Mouse (Mus musculus): ENCODE measurements around the gene Pak4. TPM values are rescaled to one million over a fixed set of nuclear protein-coding genes. Genes with fewer than 3 reads are reported as not detected.
"Not testable (repeated sequence)": the region's sequence is repeated elsewhere in the genome, so short reads cannot be mapped to it uniquely, and the experiment has no call there.

The Pak4 gene
- polyA plus RNA-seq, 1 experiment from 2014 or later: 33.9 TPM

- H3K4me3 ChIP-seq (ENCODE audit: low read depth, low read length): no peak overlapping the region
- no peak overlapping the region for H3K4me2 ChIP-seq (ENCODE audit: low read depth)
- no peak for ATAC-seq (ENCODE audit: insufficient read depth, low FRiP score, low TSS enrichment)
Measured at GRCm38 (mm10) chr7:28545891-28546210, 52.1 kb downstream of the Pak4 start.

GRCm38 (mm10) chr7:28545048-28545890 is 52.7 kb downstream of the Pak4 start:
- Histone ChIP-seq H3K27ac (ENCODE audit: low read depth, low read length) (no peak overlapping the region), H3K4me1 (ENCODE audit: control insufficient read depth, insufficient read depth, low read length) (peaks cover 3% of the 10 kb centered on the region; the same call in 1 of the 2 replicates), H3K4me3 (ENCODE audit: low read depth, low read length) (no peak overlapping the region), H3K9ac (ENCODE audit: low read length) (no peak overlapping the region), H3K36me3 (ENCODE audit: control insufficient read depth, insufficient read depth, low read length) (no peaks in the 10 kb centered on the region), H3K27me3 (ENCODE audit: control insufficient read depth, insufficient read depth, low read length) (peaks cover 27% of the 10 kb centered on the region), H3K9me3 (ENCODE audit: control insufficient read depth, low read length) (no peaks in the 10 kb centered on the region), H3K4me2 (ENCODE audit: low read depth) (no peak overlapping the region)
- DNase-seq (ENCODE audit: low spot score): peak; percentile 26
- 22% methylated on average over 14 of the region's 14 CpGs for WGBS
- 0 out of 2 replicates have a peak, but pooled peaks have one; percentile 31 for ATAC-seq (ENCODE audit: insufficient read depth, low FRiP score, low TSS enrichment)

More at GRCm38 (mm10) chr7:28545891-28546210, 52.1 kb downstream of the Pak4 start:
- Histone ChIP-seq H3K27ac (ENCODE audit: low read depth, low read length) (no peak overlapping the region), H3K27me3 (ENCODE audit: control insufficient read depth, insufficient read depth, low read length) (peaks cover 27% of the 10 kb centered on the region), H3K4me1 (ENCODE audit: control insufficient read depth, insufficient read depth, low read length) (peaks cover 3% of the 10 kb centered on the region; the same call in 1 of the 2 replicates), H3K9ac (ENCODE audit: low read length) (no peak overlapping the region), H3K9me3 (ENCODE audit: control insufficient read depth, low read length) (no peaks in the 10 kb centered on the region), H3K36me3 (ENCODE audit: control insufficient read depth, insufficient read depth, low read length) (no peaks in the 10 kb centered on the region)
- no peak for DNase-seq (ENCODE audit: low spot score)
- 42% methylated on average over 7 of the region's 7 CpGs for WGBS

- H3K4me3 ChIP-seq (ENCODE audit: low read depth, low read length): peak overlapping the region; percentile 23; the same call in 1 of the 2 replicates
- no peaks in the 10 kb centered on the region for H3K36me3 ChIP-seq (ENCODE audit: control insufficient read depth, insufficient read depth, low read length)
- 2% methylated on average over 25 of the region's 27 CpGs for WGBS
- DNase-seq (ENCODE audit: low spot score): peak; percentile 26
- peak overlapping the region; percentile 31 for H3K4me2 ChIP-seq (ENCODE audit: low read depth)
- ATAC-seq (ENCODE audit: insufficient read depth, low FRiP score, low TSS enrichment): no peak
- no peak overlapping the region for H3K27ac ChIP-seq (ENCODE audit: low read depth, low read length)
- H3K9me3 ChIP-seq (ENCODE audit: control insufficient read depth, low read length): no peaks in the 10 kb centered on the region
- no peak overlapping the region; the same call in 1 of the 2 replicates for H3K9ac ChIP-seq (ENCODE audit: low read length)
- peaks cover 3% of the 10 kb centered on the region; the same call in 1 of the 2 replicates for H3K4me1 ChIP-seq (ENCODE audit: control insufficient read depth, insufficient read depth, low read length)
- H3K27me3 ChIP-seq (ENCODE audit: control insufficient read depth, insufficient read depth, low read length): peaks cover 27% of the 10 kb centered on the region
Measured at GRCm38 (mm10) chr7:28544051-28544601, 53.9 kb downstream of the Pak4 start.

GRCm38 (mm10) chr7:28540526-28540925 is 57.5 kb downstream of the Pak4 start, which contains the start of gene Sycn:
TSS of gene Sycn (plus strand) at chr7:28540885.
- no peak within 1 kb of the TSS for H3K9ac ChIP-seq (ENCODE audit: low read length)
- 78% methylated on average over 4 of the region's 4 CpGs for WGBS
- no peak for DNase-seq (ENCODE audit: low spot score)

GRCm38 (mm10) chr7:28538886-28539285 is 59.1 kb downstream of the Pak4 start:
- H3K27me3 ChIP-seq (ENCODE audit: control insufficient read depth, insufficient read depth, low read length); H3K9me3 ChIP-seq (ENCODE audit: control insufficient read depth, low read length); H3K4me1 ChIP-seq (ENCODE audit: control insufficient read depth, insufficient read depth, low read length); ATAC-seq (ENCODE audit: insufficient read depth, low FRiP score, low TSS enrichment); DNase-seq (ENCODE audit: low spot score); H3K4me3 ChIP-seq (ENCODE audit: low read depth, low read length); H3K9ac ChIP-seq (ENCODE audit: low read length); H3K36me3 ChIP-seq (ENCODE audit: control insufficient read depth, insufficient read depth, low read length); H3K27ac ChIP-seq (ENCODE audit: low read depth, low read length); H3K4me2 ChIP-seq (ENCODE audit: low read depth): not testable (repeated sequence)
- WGBS: 87% methylated on average over 6 of the region's 6 CpGs

More at GRCm38 (mm10) chr7:28540526-28540925, 57.5 kb downstream of the Pak4 start, which contains the start of gene Sycn:
- Histone ChIP-seq H3K4me2 (ENCODE audit: low read depth) (no peak within 1 kb of the TSS), H3K36me3 (ENCODE audit: control insufficient read depth, insufficient read depth, low read length) (no peaks in the 10 kb centered on the region), H3K4me1 (ENCODE audit: control insufficient read depth, insufficient read depth, low read length) (no peaks in the 10 kb centered on the region), H3K9me3 (ENCODE audit: control insufficient read depth, low read length) (no peaks in the 10 kb centered on the region), H3K27me3 (ENCODE audit: control insufficient read depth, insufficient read depth, low read length) (peaks cover 9% of the 10 kb centered on the region; the same call in 1 of the 2 replicates), H3K27ac (ENCODE audit: low read depth, low read length) (no peak within 1 kb of the TSS), H3K4me3 (ENCODE audit: low read depth, low read length) (no peak within 1 kb of the TSS)
- no peak for ATAC-seq (ENCODE audit: insufficient read depth, low FRiP score, low TSS enrichment)

- no peaks in the 10 kb centered on the region for H3K27me3 ChIP-seq (ENCODE audit: control insufficient read depth, insufficient read depth, low read length)
Measured at GRCm38 (mm10) chr7:28532005-28532404, 66.0 kb downstream of the Pak4 start.

GRCm38 (mm10) chr7:28527922-28528719 is 69.9 kb downstream of the Pak4 start:
- H3K9ac ChIP-seq (ENCODE audit: low read length): no peak overlapping the region
- no peak overlapping the region for H3K4me2 ChIP-seq (ENCODE audit: low read depth)
- no peaks in the 10 kb centered on the region for H3K9me3 ChIP-seq (ENCODE audit: control insufficient read depth, low read length)
- DNase-seq (ENCODE audit: low spot score) (peak; percentile 83), ATAC-seq (ENCODE audit: insufficient read depth, low FRiP score, low TSS enrichment) (no peak)
- H3K4me3 ChIP-seq (ENCODE audit: low read depth, low read length): no peak overlapping the region
- no peaks in the 10 kb centered on the region for H3K4me1 ChIP-seq (ENCODE audit: control insufficient read depth, insufficient read depth, low read length)
- H3K27ac ChIP-seq (ENCODE audit: low read depth, low read length): no peak overlapping the region
- H3K36me3 ChIP-seq (ENCODE audit: control insufficient read depth, insufficient read depth, low read length): no peaks in the 10 kb centered on the region
- WGBS: 6% methylated on average over 19 of the region's 19 CpGs
- H3K27me3 ChIP-seq (ENCODE audit: control insufficient read depth, insufficient read depth, low read length): no peaks in the 10 kb centered on the region

More at GRCm38 (mm10) chr7:28532005-28532404, 66.0 kb downstream of the Pak4 start:
- H3K27ac ChIP-seq (ENCODE audit: low read depth, low read length): no peak overlapping the region
- WGBS: 72% methylated on average over 8 of the region's 8 CpGs
- ATAC-seq (ENCODE audit: insufficient read depth, low FRiP score, low TSS enrichment): no peak
- no peaks in the 10 kb centered on the region for H3K4me1 ChIP-seq (ENCODE audit: control insufficient read depth, insufficient read depth, low read length)
- no peak overlapping the region for H3K4me2 ChIP-seq (ENCODE audit: low read depth)
- no peaks in the 10 kb centered on the region for H3K9me3 ChIP-seq (ENCODE audit: control insufficient read depth, low read length)
- no peak overlapping the region for H3K9ac ChIP-seq (ENCODE audit: low read length)
- H3K36me3 ChIP-seq (ENCODE audit: control insufficient read depth, insufficient read depth, low read length): no peaks in the 10 kb centered on the region
- DNase-seq (ENCODE audit: low spot score): no peak
- H3K4me3 ChIP-seq (ENCODE audit: low read depth, low read length): no peak overlapping the region

- 75% methylated on average over 5 of the region's 6 CpGs for WGBS
- not testable (repeated sequence) for H3K4me3 ChIP-seq (ENCODE audit: low read depth, low read length); H3K9ac ChIP-seq (ENCODE audit: low read length); H3K36me3 ChIP-seq (ENCODE audit: control insufficient read depth, insufficient read depth, low read length); H3K4me2 ChIP-seq (ENCODE audit: low read depth); H3K9me3 ChIP-seq (ENCODE audit: control insufficient read depth, low read length); H3K4me1 ChIP-seq (ENCODE audit: control insufficient read depth, insufficient read depth, low read length); DNase-seq (ENCODE audit: low spot score); H3K27ac ChIP-seq (ENCODE audit: low read depth, low read length); H3K27me3 ChIP-seq (ENCODE audit: control insufficient read depth, insufficient read depth, low read length); ATAC-seq (ENCODE audit: insufficient read depth, low FRiP score, low TSS enrichment)
Measured at GRCm38 (mm10) chr7:28522536-28522935, 75.4 kb downstream of the Pak4 start, which contains the start of gene Ifnl3. TSS of gene Ifnl3 (plus strand) at chr7:28522836.
